Mouse (Mus musculus) monocyte, adult 5-6 weeks (primary cell): ENCODE results near the gene Itga10. TPM values are rescaled to one million over a fixed set of nuclear protein-coding genes. Genes with fewer than 3 reads are reported as not detected.
A peak's percentile ranks its signal among the peaks of the same experiment; 100 is the strongest.

Source experiments
- ATAC-seq: fragments of 153-309, 156-312 bp; replicated peaks from 2 replicates; pipeline ENCODE4 v1.8.0; 2017; ENCODE audit warnings: mild to moderate bottlenecking; ENCODE audit not compliant: low TSS enrichment, insufficient number of reproducible peaks, severe bottlenecking, poor library complexity, low FRiP score
- total RNA-seq: library from RNA; stranded (forward); fragments of 200-1000, 200-491, 200-594 nt; gene quantifications from 3 replicates; pipeline ENCODE4 v1.2.3, GENCODE M21; 2017

The Itga10 gene
- total RNA-seq, 1 experiment from 2014 or later = 0.38 TPM

- ATAC-seq = no peak
These were observed 55.6 kb downstream of the Itga10 start for GRCm38 (mm10) chr3:96701003-96701402.

- ATAC-seq = no peak
These were observed 59.4 kb downstream of the Itga10 start for GRCm38 (mm10) chr3:96704778-96705177.

DNA sequence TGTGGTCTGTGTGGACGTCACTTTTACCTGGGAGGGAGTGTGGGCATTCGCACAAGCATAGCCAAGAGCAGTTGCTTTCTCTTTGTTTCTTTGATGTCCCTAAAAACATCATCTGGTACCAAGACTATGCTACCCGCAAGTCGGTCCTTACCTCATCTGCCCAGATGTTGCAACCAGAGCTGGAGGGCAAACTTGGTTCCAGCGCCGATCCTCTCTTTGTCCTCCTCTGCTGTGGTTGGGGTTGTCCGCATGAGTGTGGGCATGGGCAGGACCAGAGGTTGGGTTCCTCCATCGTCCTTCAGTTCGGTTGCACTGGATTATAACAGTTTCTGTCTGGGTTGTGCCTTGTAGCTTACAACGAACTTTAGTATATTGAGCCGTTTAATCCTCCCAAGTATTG, 60.8 kb downstream of the Itga10 start:
- no peak for ATAC-seq

- no peak for ATAC-seq
These were observed 61.6 kb downstream of the Itga10 start for GRCm38 (mm10) chr3:96706984-96707383.

DNA sequence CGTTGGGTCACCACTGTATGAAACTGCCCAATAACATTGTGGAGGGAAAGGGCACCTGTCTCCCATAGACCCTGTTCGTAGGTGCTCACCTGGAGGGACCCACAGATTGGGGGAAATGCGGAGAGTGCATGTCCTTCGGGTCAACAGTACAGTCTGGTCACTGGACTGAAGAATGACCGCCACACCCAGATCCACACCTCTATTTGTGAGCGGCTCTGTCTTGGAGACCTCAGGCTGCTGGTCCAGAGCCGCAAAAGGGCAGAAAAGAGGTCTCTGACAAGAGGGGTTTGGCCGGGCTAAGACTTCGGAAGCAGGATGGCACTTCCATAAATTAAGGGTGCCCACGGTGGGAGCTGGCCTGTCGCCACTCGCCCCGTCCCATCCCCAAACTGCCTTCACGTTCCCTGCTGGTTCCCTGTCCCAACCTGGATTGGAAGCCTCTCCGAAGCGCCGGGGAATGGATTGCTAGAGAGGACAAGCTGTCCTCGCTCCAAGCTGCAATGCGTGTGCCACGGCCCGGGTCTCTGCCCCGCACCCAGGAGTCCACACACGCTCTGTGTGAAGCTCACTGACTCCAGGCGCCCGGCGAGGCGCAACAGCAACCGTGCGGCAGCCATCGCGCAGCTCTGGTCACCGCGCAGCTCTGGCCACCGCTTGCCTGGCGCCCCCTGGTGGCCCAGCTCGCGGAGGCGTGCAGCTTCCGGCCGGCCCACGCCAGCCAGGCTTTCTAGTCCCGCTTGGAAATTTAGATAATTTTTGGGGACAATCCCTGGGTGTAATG, 62.7 kb downstream of the Itga10 start, which contains the start of gene Nudt17:
TSS of gene Nudt17 (minus strand) at position 660 of the 781 bp plus-strand sequence.
- ATAC-seq = peak; percentile 49; the same call in 1 of the 2 replicates

GRCm38 (mm10) chr3:96708684-96709064, 63.3 kb downstream of the Itga10 start:
- ATAC-seq = no peak

Other genes starting within 250 kb of the Itga10 start
- not detected in 3 replicates for gene BC107364, start 193.3 kb upstream of the Itga10 start, total RNA-seq
- 0.64 TPM in 1 of 3 replicates, not detected in the others for gene Hfe2, start 120.4 kb upstream of the Itga10 start, total RNA-seq
- gene Txnip, start 87.6 kb upstream of the Itga10 start, total RNA-seq = 575 to 636 TPM (median 578 TPM) in 3 replicates
- gene Gm16253, start 68.6 kb upstream of the Itga10 start, total RNA-seq = not detected in 3 replicates
- 75.3 to 86.8 TPM (median 84.0 TPM) in 3 replicates for gene Polr3gl, start 51.4 kb upstream of the Itga10 start, total RNA-seq
- not detected in 3 replicates for gene Ankrd34a, start 48.9 kb upstream of the Itga10 start, total RNA-seq
- gene Lix1l, start 44.4 kb upstream of the Itga10 start, total RNA-seq = 0.68 to 0.95 TPM in 2 of 3 replicates, not detected in the other
- gene Rbm8a, start 15.7 kb upstream of the Itga10 start, total RNA-seq = 41.2 to 53.1 TPM (median 49.7 TPM) in 3 replicates
- 11.2 to 27.1 TPM (median 22.5 TPM) in 3 replicates for gene Pex11b, start 10.2 kb upstream of the Itga10 start, total RNA-seq
- 0.19 TPM in 1 of 3 replicates, not detected in the others for gene Gm42957, start 10.1 kb upstream of the Itga10 start, total RNA-seq
- gene Ankrd35, start 24.5 kb downstream of the Itga10 start, total RNA-seq = 0.21 to 0.68 TPM (median 0.38 TPM) in 3 replicates
- 6.2 to 29.1 TPM (median 14.9 TPM) in 3 replicates for gene Pias3, start 50.8 kb downstream of the Itga10 start, total RNA-seq
- 0.57 to 2.7 TPM in 2 of 3 replicates, not detected in the other for gene Nudt17, start 63.0 kb downstream of the Itga10 start, total RNA-seq
- gene Polr3c, start 82.0 kb downstream of the Itga10 start, total RNA-seq = 39.3 to 48.7 TPM (median 39.7 TPM) in 3 replicates
- 118 to 123 TPM (median 119 TPM) in 3 replicates for gene Rnf115, start 82.1 kb downstream of the Itga10 start, total RNA-seq
- gene Pdzk1, start 183.7 kb downstream of the Itga10 start, total RNA-seq = 0.39 TPM in 1 of 3 replicates, not detected in the others
- gene Cd160, start 183.8 kb downstream of the Itga10 start, total RNA-seq = 1.3 to 22.5 TPM (median 7.6 TPM) in 3 replicates